Mouse (Mus musculus): ENCODE measurements around the gene Fgf14. TPM values are rescaled to one million over a fixed set of nuclear protein-coding genes. Genes with fewer than 3 reads are reported as not detected.

Fgf14 gene
- total and polyA plus RNA-seq, 3 experiments, result not detected

DNA sequence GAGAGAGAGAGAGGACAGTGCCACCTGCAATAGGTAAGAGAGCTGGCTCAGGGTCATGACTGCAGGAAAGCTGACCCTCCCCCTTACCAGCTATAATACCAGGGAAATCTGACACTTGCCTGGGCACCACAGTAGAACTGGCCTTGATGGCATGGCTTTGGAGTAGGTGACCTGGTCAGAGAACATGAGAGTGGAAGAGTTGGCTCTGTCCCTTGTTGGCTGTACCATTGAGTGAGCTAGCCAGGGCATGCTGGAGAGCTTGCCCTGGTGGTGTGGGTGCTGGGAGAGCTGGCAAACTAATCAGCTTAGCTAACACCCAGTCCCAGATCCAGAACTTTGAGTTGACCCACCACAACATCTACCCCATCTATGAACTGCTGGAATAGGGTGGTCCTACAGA is 348.5 kb downstream of the Fgf14 start:
- Histone ChIP-seq H3K4me1 (ENCODE audit: control insufficient read depth in 1 of 2, insufficient read depth in 2 of 2, low read length in 2 of 2) (no peaks in the 10 kb centered on the region), H3K36me3 (ENCODE audit: control insufficient read depth in 1 of 2, insufficient read depth in 2 of 2, low read length in 2 of 2) (no peaks in the 10 kb centered on the region), H3K79me2 (ENCODE audit: control insufficient read depth, insufficient read depth, low read length, poor library complexity) (no peaks in the 10 kb centered on the region), H3K4me3 (ENCODE audit: control insufficient read depth in 1 of 2, insufficient read depth in 1 of 2, low read depth in 2 of 2, low read length in 2 of 2) (no peak overlapping the region), H3K9ac (ENCODE audit: control insufficient read depth, low read depth, low read length, poor library complexity, severe bottlenecking) (no peak overlapping the region), H3K9me3 (replicated peaks; ENCODE audit: insufficient read depth, low read length) (no peaks in the 10 kb centered on the region), H3K27me3 (ENCODE audit: control insufficient read depth in 1 of 2, insufficient read depth in 2 of 2, low read length in 2 of 2) (no peaks in the 10 kb centered on the region), H3K27ac (ENCODE audit: control insufficient read depth, low read depth, low read length) (no peak overlapping the region)
- no peak for DNase-seq (ENCODE audit: low read depth, low spot score)
- TF ChIP-seq MYC (IDR thresholded peaks at IDR 0.05; ENCODE audit: low read depth, low read length) (no peak), ZKSCAN1 (IDR thresholded peaks at IDR 0.05; ENCODE audit: low read depth, low read length) (no peak), RAD21 (IDR thresholded peaks at IDR 0.05; ENCODE audit: low read depth, low read length) (no peak), BHLHE40 (IDR thresholded peaks at IDR 0.05; ENCODE audit: borderline replicate concordance, low read depth, low read length) (no peak), POLR2AphosphoS5 (IDR thresholded peaks at IDR 0.05; ENCODE audit: borderline replicate concordance, low read depth, low read length) (no peak), USF1 (IDR thresholded peaks at IDR 0.05; ENCODE audit: low read depth, low read length) (no peak), E2F4 (IDR thresholded peaks at IDR 0.05; ENCODE audit: borderline replicate concordance, low read depth, low read length) (no peak), SIN3A (IDR thresholded peaks at IDR 0.05; ENCODE audit: low read length) (no peak), CHD2 (IDR thresholded peaks at IDR 0.05; ENCODE audit: low read length) (no peak), USF2 (IDR thresholded peaks at IDR 0.05; ENCODE audit: borderline replicate concordance in 1 of 2, insufficient read depth in 1 of 2, low read depth in 1 of 2, low read length in 2 of 2) (no peak), MAX (IDR thresholded peaks at IDR 0.05; ENCODE audit: low read length) (no peak), JUND (IDR thresholded peaks at IDR 0.05; ENCODE audit: low read depth, low read length) (no peak), SMC3 (IDR thresholded peaks at IDR 0.05; ENCODE audit: low read depth, low read length) (no peak), TCF12 (IDR thresholded peaks at IDR 0.05; ENCODE audit: low read depth, low read length) (no peak), NRF1 (IDR thresholded peaks at IDR 0.05; ENCODE audit: insufficient read depth, low read depth, low read length, poor library complexity, severe bottlenecking) (no peak)

DNA sequence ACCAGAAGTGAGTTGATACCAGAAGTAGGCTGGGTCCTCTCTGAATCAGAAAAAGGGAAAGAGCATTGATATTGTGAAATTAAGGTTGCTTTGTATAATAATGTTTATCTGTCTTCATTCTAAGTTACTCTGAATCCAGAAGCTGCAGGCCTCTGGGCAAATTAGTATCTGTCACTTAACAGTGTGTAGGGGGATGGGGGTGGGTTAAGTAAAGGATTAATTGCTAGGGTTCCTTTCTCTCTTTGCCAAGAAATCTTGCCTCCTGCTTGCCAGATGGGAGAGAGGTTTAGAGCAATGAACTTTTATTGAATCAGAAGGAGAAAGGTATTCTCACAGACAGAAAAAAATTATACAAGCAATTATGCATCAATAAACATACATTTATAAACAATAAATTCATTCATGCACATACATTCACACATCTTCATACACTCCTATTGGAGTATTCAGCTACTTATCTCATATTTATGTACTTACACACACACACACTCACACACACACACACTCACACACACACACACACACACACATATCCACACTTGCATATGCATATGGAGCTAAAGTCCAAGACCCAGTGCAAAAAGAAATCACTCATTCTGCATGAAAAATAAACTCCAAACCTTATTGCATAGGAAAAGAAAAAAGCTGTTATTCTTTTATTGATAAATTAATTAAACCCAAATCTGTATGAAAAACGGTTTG is 357.8 kb downstream of the Fgf14 start:
- no peaks in the 10 kb centered on the region for H3K4me1 ChIP-seq (ENCODE audit: control insufficient read depth in 1 of 2, insufficient read depth in 2 of 2, low read length in 2 of 2)
- no peaks in the 10 kb centered on the region for H3K27me3 ChIP-seq (ENCODE audit: control insufficient read depth in 1 of 2, insufficient read depth in 2 of 2, low read length in 2 of 2)
- DNase-seq (ENCODE audit: low read depth, low spot score), result no peak
- no peak overlapping the region for H3K4me3 ChIP-seq (ENCODE audit: control insufficient read depth in 1 of 2, insufficient read depth in 1 of 2, low read depth in 2 of 2, low read length in 2 of 2)
- no peaks in the 10 kb centered on the region for H3K9me3 ChIP-seq (replicated peaks; ENCODE audit: insufficient read depth, low read length)
- H3K9ac ChIP-seq (ENCODE audit: control insufficient read depth, low read depth, low read length, poor library complexity, severe bottlenecking), result no peak overlapping the region
- no peak overlapping the region for H3K27ac ChIP-seq (ENCODE audit: control insufficient read depth, low read depth, low read length)
- no peaks in the 10 kb centered on the region for H3K36me3 ChIP-seq (ENCODE audit: control insufficient read depth in 1 of 2, insufficient read depth in 2 of 2, low read length in 2 of 2)
- TF ChIP-seq ZC3H11A (IDR thresholded peaks at IDR 0.05; ENCODE audit: low read depth, low read length) (no peak), GABPA (IDR thresholded peaks at IDR 0.05; ENCODE audit: low read depth, low read length) (no peak), MEF2A (IDR thresholded peaks at IDR 0.05; ENCODE audit: extremely low read depth, insufficient replicate concordance, low read depth, low read length, poor library complexity, severe bottlenecking) (no peak), CTCF (IDR thresholded peaks at IDR 0.05 in 2 of 3, conservative IDR thresholded peaks at IDR 0.05 in 1 of 3; ENCODE audit: control insufficient read depth in 1 of 3, insufficient read depth in 1 of 3, low read depth in 2 of 3, low read length in 3 of 3, poor library complexity in 1 of 3, severe bottlenecking in 1 of 3) (no peak), EP300 (IDR thresholded peaks at IDR 0.05; ENCODE audit: low read depth in 1 of 2, low read length in 2 of 2) (no peak), MYC (IDR thresholded peaks at IDR 0.05; ENCODE audit: low read depth, low read length) (no peak), MAX (IDR thresholded peaks at IDR 0.05; ENCODE audit: low read length) (no peak), ETS1 (IDR thresholded peaks at IDR 0.05; ENCODE audit: low read depth, low read length) (no peak), NRF1 (IDR thresholded peaks at IDR 0.05; ENCODE audit: insufficient read depth, low read depth, low read length, poor library complexity, severe bottlenecking) (no peak), ZMIZ1 (IDR thresholded peaks at IDR 0.05; ENCODE audit: low read depth, low read length) (no peak), ZKSCAN1 (IDR thresholded peaks at IDR 0.05; ENCODE audit: low read depth, low read length) (no peak), NELFE (IDR thresholded peaks at IDR 0.05; ENCODE audit: low read depth, low read length) (no peak), ELF1 (IDR thresholded peaks at IDR 0.05; ENCODE audit: low read depth, low read length) (no peak), POLR2AphosphoS5 (IDR thresholded peaks at IDR 0.05; ENCODE audit: borderline replicate concordance, low read depth, low read length) (no peak), USF2 (IDR thresholded peaks at IDR 0.05; ENCODE audit: borderline replicate concordance in 1 of 2, insufficient read depth in 1 of 2, low read depth in 1 of 2, low read length in 2 of 2) (no peak), MAZ (IDR thresholded peaks at IDR 0.05; ENCODE audit: low read depth, low read length) (no peak), KAT2A (conservative IDR thresholded peaks at IDR 0.05; ENCODE audit: low read depth, low read length) (no peak), RCOR1 (IDR thresholded peaks at IDR 0.05; ENCODE audit: low read depth, low read length) (no peak), GATA1 (IDR thresholded peaks at IDR 0.05; ENCODE audit: low read depth, low read length) (no peak)
- no peaks in the 10 kb centered on the region for H3K79me2 ChIP-seq (ENCODE audit: control insufficient read depth, insufficient read depth, low read length, poor library complexity)

Measured in MEL (cell line).